Comparison of ENCODE assay signal across 17 mouse cellular contexts in the genomic region with DNA sequence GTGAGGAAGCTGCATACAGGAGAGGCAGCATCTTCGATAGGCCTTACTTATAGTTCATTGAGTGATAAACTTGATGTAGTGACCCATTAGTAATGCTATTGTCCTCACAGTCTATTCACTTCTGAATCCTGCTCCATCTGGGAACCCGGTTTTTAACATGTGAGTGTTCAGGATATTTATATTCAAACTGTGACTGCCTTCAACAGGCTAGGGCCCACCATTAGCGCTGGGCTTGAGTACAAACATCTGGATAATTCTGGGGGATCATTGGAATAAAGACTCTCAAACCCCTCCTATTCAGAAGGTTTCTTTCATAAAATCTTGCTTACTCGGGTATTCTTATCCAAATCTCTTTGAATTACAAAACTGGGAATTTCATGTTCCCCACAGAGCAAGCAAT.
"Had no signal": no experiment of that assay in that cellular context is flagged by ENCODE, and none has a peak within 500 bp of the region (broad histone marks: within the 10 kb centered on the region; RNA-seq: fewer than 3 reads in every experiment).

No protein-coding gene starts in this region.

- H3K27ac ChIP-seq: layer of hippocampus, adult 2 months; limb, embryonic 13.5 days; liver, embryonic 14.5 days; midbrain, embryonic 13.5 days; neural tube, embryonic 15.5 days had no signal

- H3K27me3 ChIP-seq: limb, embryonic 13.5 days; megakaryocyte, embryonic 14.5 days; midbrain, embryonic 13.5 days; neural tube, embryonic 15.5 days had no signal

- H3K4me2 ChIP-seq: limb, embryonic 13.5 days; midbrain, embryonic 13.5 days; neural tube, embryonic 15.5 days had no signal

- H3K9me3 ChIP-seq: limb, embryonic 13.5 days; midbrain, embryonic 13.5 days; neural tube, embryonic 15.5 days had no signal

- H3K9ac ChIP-seq: limb, embryonic 13.5 days; liver, embryonic 14.5 days; midbrain, embryonic 13.5 days; neural tube, embryonic 15.5 days had no signal

- H3K36me3 ChIP-seq: midbrain, embryonic 13.5 days; neural tube, embryonic 15.5 days had no signal

- H3K4me1 ChIP-seq: megakaryocyte, embryonic 14.5 days; midbrain, embryonic 13.5 days; neural tube, embryonic 15.5 days had no signal

- DNase-seq: kidney, adult 8-10 months; kidney, postnatal 10 days; kidney, postnatal 4 days; left cerebral cortex, postnatal 4 days; lung, adult 2 months; lung, postnatal 4 days; thymus, adult 2 months; thymus, postnatal 25 days had no signal

- H3K4me3 ChIP-seq: layer of hippocampus, adult 2 months; limb, embryonic 13.5 days; megakaryocyte, embryonic 14.5 days; midbrain, embryonic 13.5 days; myocyte; neural tube, embryonic 15.5 days had no signal

- ATAC-seq: inflammation-experienced regulatory T-cells, adult 6 months; intestine, postnatal 0 days; midbrain, embryonic 13.5 days had no signal
